Mouse (Mus musculus) MEL (cell line): ENCODE results near the gene Rnd2. TPM values are rescaled to one million over a fixed set of nuclear protein-coding genes. Genes with fewer than 3 reads are reported as not detected.

Experiments
- DNase-seq: peaks from one replicate; pipeline ENCODE4 v3.0.0; 2011; ENCODE audit warnings: low read depth, low spot score
- H3K27ac ChIP-seq: 2 replicates; pipeline ENCODE4 v1.5.1; 2012; ENCODE audit warnings: low read depth, mild to moderate bottlenecking, control low read depth, low read length, moderate library complexity; ENCODE audit not compliant: control insufficient read depth
- H3K27me3 ChIP-seq, 2 experiments: fragments of 150-350 bp in 1 of 2; sonication (generic) in 1 of 2; 2 replicates each; pipeline ENCODE4 v1.6.1; 2012; ENCODE audit warnings: low read length in 2 of 2, mild to moderate bottlenecking in 2 of 2, improper control_type of control experiment in 1 of 2, moderate library complexity in 1 of 2; ENCODE audit not compliant: insufficient read depth in 2 of 2, control insufficient read depth in 1 of 2
- H3K36me3 ChIP-seq, 2 experiments: 2 replicates each; pipeline ENCODE4 v1.6.1; 2012 to 2014; ENCODE audit warnings: low read length in 2 of 2, improper control_type of control experiment in 1 of 2, inconsistent platforms in 1 of 2, mild to moderate bottlenecking in 1 of 2; ENCODE audit not compliant: insufficient read depth in 2 of 2, control insufficient read depth in 1 of 2
- H3K4me1 ChIP-seq, 2 experiments: fragments of 150-350 bp in 1 of 2; sonication (generic) in 1 of 2; 2 replicates each; pipeline ENCODE4 v1.6.1; 2012; ENCODE audit warnings: low read length in 2 of 2, improper control_type of control experiment in 1 of 2, mild to moderate bottlenecking in 1 of 2; ENCODE audit not compliant: insufficient read depth in 2 of 2, control insufficient read depth in 1 of 2
- H3K4me3 ChIP-seq, 2 experiments: fragments of 150-350 bp in 1 of 2; sonication (generic) in 1 of 2; 2 replicates each; pipeline ENCODE4 v1.5.1; 2012; ENCODE audit warnings: low read depth in 2 of 2, low read length in 2 of 2, mild to moderate bottlenecking in 2 of 2, moderate library complexity in 2 of 2, control low read depth in 1 of 2, improper control_type of control experiment in 1 of 2; ENCODE audit not compliant: control insufficient read depth in 1 of 2, insufficient read depth in 1 of 2
- H3K79me2 ChIP-seq: 2 replicates; pipeline ENCODE4 v1.6.1; 2012; ENCODE audit warnings: mild to moderate bottlenecking, low read length, moderate library complexity; ENCODE audit not compliant: control insufficient read depth, poor library complexity, insufficient read depth
- H3K9ac ChIP-seq: 2 replicates; pipeline ENCODE4 v1.6.1; 2012; ENCODE audit warnings: low read depth, mild to moderate bottlenecking, control low read depth, low read length, moderate library complexity; ENCODE audit not compliant: control insufficient read depth, poor library complexity, severe bottlenecking
- H3K9me3 ChIP-seq: fragments of 150-350 bp; sonication (generic); replicated peaks from 2 replicates; pipeline ENCODE4 v1.6.1; 2012; ENCODE audit warnings: mild to moderate bottlenecking, low read length, improper control_type of control experiment, moderate library complexity; ENCODE audit not compliant: insufficient read depth
- BHLHE40 ChIP-seq: IDR thresholded peaks from 2 replicates; pipeline ENCODE4 v1.6.1; 2012; ENCODE audit warnings: low read depth, mild to moderate bottlenecking, inconsistent platforms, low read length, improper control_type of control experiment, borderline replicate concordance
- CHD1 ChIP-seq: IDR thresholded peaks from 2 replicates; pipeline ENCODE4 v1.6.1; 2012; ENCODE audit warnings: low read depth, mild to moderate bottlenecking, inconsistent platforms, low read length, improper control_type of control experiment
- CTCF ChIP-seq, 3 experiments: IDR thresholded peaks in 2 of 3; conservative IDR thresholded peaks in 1 of 3; 2 replicates each; pipeline ENCODE4 v1.5.1; 2011 to 2012; ENCODE audit warnings: low read length in 3 of 3, low read depth in 2 of 3, mild to moderate bottlenecking in 2 of 3, improper control_type of control experiment in 1 of 3, inconsistent platforms in 1 of 3, mixed read lengths in 1 of 3, moderate library complexity in 1 of 3; ENCODE audit not compliant: control insufficient read depth in 1 of 3, insufficient read depth in 1 of 3, poor library complexity in 1 of 3, severe bottlenecking in 1 of 3
- ELF1 ChIP-seq: IDR thresholded peaks from 2 replicates; pipeline ENCODE4 v1.6.1; 2014; ENCODE audit warnings: low read depth, mild to moderate bottlenecking, inconsistent platforms, low read length, improper control_type of control experiment, moderate library complexity
- EP300 ChIP-seq, 2 experiments: IDR thresholded peaks; 2 replicates each; pipeline ENCODE4 v1.6.1; 2011; ENCODE audit warnings: improper control_type of control experiment in 2 of 2, low read length in 2 of 2, low read depth in 1 of 2, mild to moderate bottlenecking in 1 of 2
- ETS1 ChIP-seq: IDR thresholded peaks from 2 replicates; pipeline ENCODE4 v1.6.1; 2012; ENCODE audit warnings: low read depth, mild to moderate bottlenecking, inconsistent platforms, low read length, improper control_type of control experiment, moderate library complexity
- GABPA ChIP-seq: IDR thresholded peaks from 2 replicates; pipeline ENCODE4 v1.6.1; 2012; ENCODE audit warnings: low read depth, mild to moderate bottlenecking, inconsistent platforms, low read length, improper control_type of control experiment, moderate library complexity
- GATA1 ChIP-seq: IDR thresholded peaks from 2 replicates; pipeline ENCODE4 v1.6.1; 2011; ENCODE audit warnings: low read depth, low read length, improper control_type of control experiment
- HCFC1 ChIP-seq: IDR thresholded peaks from 2 replicates; pipeline ENCODE4 v1.6.1; 2012; ENCODE audit warnings: low read depth, mild to moderate bottlenecking, inconsistent platforms, low read length, improper control_type of control experiment, moderate library complexity
- JUND ChIP-seq: IDR thresholded peaks from 2 replicates; pipeline ENCODE4 v1.6.1; 2011; ENCODE audit warnings: low read depth, mild to moderate bottlenecking, improper control_type of control experiment, low read length
- KAT2A ChIP-seq: conservative IDR thresholded peaks from 2 replicates; pipeline ENCODE4 v1.6.1; 2012; ENCODE audit warnings: low read depth, low read length, improper control_type of control experiment, inconsistent platforms
- MAFK ChIP-seq: IDR thresholded peaks from 2 replicates; pipeline ENCODE4 v1.6.1; 2011; ENCODE audit warnings: low read depth, mild to moderate bottlenecking, low read length, improper control_type of control experiment, borderline replicate concordance
- MAX ChIP-seq: IDR thresholded peaks from 2 replicates; pipeline ENCODE4 v1.6.1; 2011; ENCODE audit warnings: low read length, improper control_type of control experiment
- MAZ ChIP-seq: IDR thresholded peaks from 2 replicates; pipeline ENCODE4 v1.6.1; 2012; ENCODE audit warnings: low read depth, mild to moderate bottlenecking, inconsistent platforms, low read length, improper control_type of control experiment
- MEF2A ChIP-seq: IDR thresholded peaks from 2 replicates; pipeline ENCODE4 v1.6.1; 2014; ENCODE audit warnings: low read depth, mild to moderate bottlenecking, inconsistent platforms, low read length, improper control_type of control experiment; ENCODE audit not compliant: poor library complexity, insufficient replicate concordance, severe bottlenecking; ENCODE audit errors: extremely low read depth
- MXI1 ChIP-seq: IDR thresholded peaks from 2 replicates; pipeline ENCODE4 v1.6.1; 2011; ENCODE audit warnings: mild to moderate bottlenecking, low read depth, low read length, improper control_type of control experiment
- MYC ChIP-seq: IDR thresholded peaks from 2 replicates; pipeline ENCODE4 v1.6.1; 2011; ENCODE audit warnings: low read depth, mild to moderate bottlenecking, low read length, improper control_type of control experiment, moderate library complexity
- NELFE ChIP-seq: IDR thresholded peaks from 2 replicates; pipeline ENCODE4 v1.6.1; 2011; ENCODE audit warnings: low read depth, low read length, improper control_type of control experiment
- NRF1 ChIP-seq: IDR thresholded peaks from 2 replicates; pipeline ENCODE4 v1.6.1; 2014; ENCODE audit warnings: low read depth, mild to moderate bottlenecking, inconsistent platforms, low read length, improper control_type of control experiment, moderate library complexity; ENCODE audit not compliant: poor library complexity, insufficient read depth, severe bottlenecking
- POLR2A ChIP-seq, 2 experiments: IDR thresholded peaks; 2 replicates each; pipeline ENCODE4 v1.6.1; 2011 to 2012; ENCODE audit warnings: low read length in 2 of 2, mild to moderate bottlenecking in 2 of 2, control low read depth in 1 of 2, improper control_type of control experiment in 1 of 2, low read depth in 1 of 2, moderate library complexity in 1 of 2; ENCODE audit not compliant: control insufficient read depth in 1 of 2, insufficient read depth in 1 of 2, poor library complexity in 1 of 2
- POLR2AphosphoS2 ChIP-seq: IDR thresholded peaks from 2 replicates; pipeline ENCODE4 v1.6.1; 2011; ENCODE audit warnings: low read length, improper control_type of control experiment
- POLR2AphosphoS5 ChIP-seq: IDR thresholded peaks from 2 replicates; pipeline ENCODE4 v1.6.1; 2012; ENCODE audit warnings: low read depth, borderline replicate concordance, mild to moderate bottlenecking, inconsistent platforms, low read length, moderate library complexity, mixed read lengths
- RAD21 ChIP-seq: IDR thresholded peaks from 2 replicates; pipeline ENCODE4 v1.6.1; 2011; ENCODE audit warnings: mild to moderate bottlenecking, low read depth, low read length, improper control_type of control experiment
- RCOR1 ChIP-seq: IDR thresholded peaks from 2 replicates; pipeline ENCODE4 v1.6.1; 2012; ENCODE audit warnings: low read depth, mild to moderate bottlenecking, inconsistent platforms, low read length, improper control_type of control experiment
- SIN3A ChIP-seq: IDR thresholded peaks from 2 replicates; pipeline ENCODE4 v1.6.1; 2012; ENCODE audit warnings: low read length, improper control_type of control experiment, inconsistent platforms
- SMC3 ChIP-seq: IDR thresholded peaks from 2 replicates; pipeline ENCODE4 v1.6.1; 2011; ENCODE audit warnings: low read depth, low read length, improper control_type of control experiment
- TAL1 ChIP-seq: IDR thresholded peaks from 2 replicates; pipeline ENCODE4 v1.6.1; 2012; ENCODE audit warnings: mild to moderate bottlenecking, inconsistent platforms, low read length, moderate library complexity, mixed read lengths
- TBP ChIP-seq: IDR thresholded peaks from 2 replicates; pipeline ENCODE4 v1.8.0; 2011; ENCODE audit warnings: low read depth, low read length, improper control_type of control experiment
- USF1 ChIP-seq: IDR thresholded peaks from 2 replicates; pipeline ENCODE4 v1.6.1; 2014; ENCODE audit warnings: low read depth, mild to moderate bottlenecking, inconsistent platforms, low read length, improper control_type of control experiment, moderate library complexity
- USF2 ChIP-seq, 2 experiments: IDR thresholded peaks; 2 replicates each; pipeline ENCODE4 v1.6.1; 2011 to 2012; ENCODE audit warnings: improper control_type of control experiment in 2 of 2, low read length in 2 of 2, borderline replicate concordance in 1 of 2, inconsistent platforms in 1 of 2, low read depth in 1 of 2, mild to moderate bottlenecking in 1 of 2; ENCODE audit not compliant: insufficient read depth in 1 of 2
- ZC3H11A ChIP-seq: IDR thresholded peaks from 2 replicates; pipeline ENCODE4 v1.6.1; 2012; ENCODE audit warnings: low read depth, mild to moderate bottlenecking, inconsistent platforms, low read length, improper control_type of control experiment
- ZKSCAN1 ChIP-seq: IDR thresholded peaks from 2 replicates; pipeline ENCODE4 v1.6.1; 2012; ENCODE audit warnings: low read depth, mild to moderate bottlenecking, inconsistent platforms, low read length, improper control_type of control experiment, moderate library complexity
- ZNF384 ChIP-seq: IDR thresholded peaks from 2 replicates; pipeline ENCODE4 v1.6.1; 2012; ENCODE audit warnings: low read depth, mild to moderate bottlenecking, inconsistent platforms, low read length, improper control_type of control experiment
- polyA plus RNA-seq, 2 experiments: library from polyadenylated mRNA; stranded (reverse) in 1 of 2; unstranded in 1 of 2; fragments of >175 nt in 1 of 2; fragments of >200 nt in 1 of 2; gene quantifications; 2 replicates each; pipeline versions ENCODE4 v1.2.1 to v1.2.4; 2012; ENCODE audit warnings: low replicate concordance in 2 of 2, low read depth in 1 of 2; ENCODE audit not compliant: insufficient read length in 2 of 2, insufficient read depth in 1 of 2, missing spikeins in 1 of 2
- total RNA-seq: library from RNA; depleted of rRNA; stranded (reverse); fragments of 300-350 nt; gene quantifications from 2 replicates; pipeline ENCODE4 v1.2.3, GENCODE M21; 2012

The Rnd2 gene
- total and polyA plus RNA-seq, 3 experiments: 4.2 to 18.6 TPM; not detected in 1

- no peaks in the 10 kb centered on the region for H3K9me3 ChIP-seq
- H3K36me3 ChIP-seq: peaks cover 0 to 18% of the 10 kb centered on the region in 2 experiments; a peak in 3 of 4 replicates
- peak; percentile 81 for DNase-seq
- H3K4me1 ChIP-seq: peaks cover 12 to 17% of the 10 kb centered on the region in 2 experiments
- TF ChIP-seq CTCF (IDR thresholded peaks at IDR 0.05 in 2 of 3, conservative IDR thresholded peaks at IDR 0.05 in 1 of 3; ENCODE audit: control insufficient read depth in 1 of 3, insufficient read depth in 1 of 3, low read depth in 2 of 3, low read length in 3 of 3, poor library complexity in 1 of 3, severe bottlenecking in 1 of 3) (no peak), POLR2A (IDR thresholded peaks at IDR 0.05; ENCODE audit: control insufficient read depth in 1 of 2, insufficient read depth in 1 of 2, low read depth in 1 of 2, low read length in 2 of 2, poor library complexity in 1 of 2) (no peak), GATA1 (peak; percentile 14), BHLHE40 (no peak), ZKSCAN1 (no peak), KAT2A (no peak), EP300 (IDR thresholded peaks at IDR 0.05; ENCODE audit: low read depth in 1 of 2, low read length in 2 of 2) (0 out of 4 replicates have a peak, but pooled peaks of 1 of the 2 experiments have one; percentile 10), RCOR1 (no peak), HCFC1 (peak; percentile 72), ZNF384 (peak; percentile 50), SMC3 (no peak), MEF2A (no peak), POLR2AphosphoS5 (no peak), POLR2AphosphoS2 (no peak), GABPA (no peak), MYC (peak; percentile 87), ETS1 (peak; percentile 48; the same call in 1 of the 2 replicates), ELF1 (no peak), MXI1 (peak; percentile 96), USF1 (peak; percentile 89), TAL1 (no peak), USF2 (IDR thresholded peaks at IDR 0.05; ENCODE audit: borderline replicate concordance in 1 of 2, insufficient read depth in 1 of 2, low read depth in 1 of 2, low read length in 2 of 2) (peak in 1 of 2 experiments; percentile 37; a peak in 1 of 4 replicates), ZC3H11A (no peak), NRF1 (no peak), MAZ (no peak), TBP (no peak), CHD1 (no peak), MAX (peak; percentile 97), JUND (no peak), RAD21 (no peak), NELFE (no peak), MAFK (no peak), SIN3A (peak; percentile 95)
- TF ChIP-seq, all 39 proteins: peak for 11
- Histone ChIP-seq H3K4me3 (peak overlapping the region in 1 of 2 experiments; percentile 28; a peak in 1 of 4 replicates), H3K27me3 (no peaks in the 10 kb centered on the region), H3K27ac (peak overlapping the region; percentile 17; the same call in 1 of the 2 replicates), H3K79me2 (peaks cover 14% of the 10 kb centered on the region), H3K9ac (peak overlapping the region; percentile 13; the same call in 1 of the 2 replicates)
Observed at GRCm38 (mm10) chr11:101420148-101420547, 44.7 kb upstream of the Rnd2 start.
